Mouse (Mus musculus) limb, embryonic 13.5 days (tissue): ENCODE measurements around the gene Tnp2. TPM values are rescaled to one million over a fixed set of nuclear protein-coding genes. Genes with fewer than 3 reads are reported as not detected.

ENCODE experiments used
- ATAC-seq: fragments of 200-750 bp; cut with Nextera tagmentation; 2 replicates; pipeline ENCODE4 v1.8.0; 2017; ENCODE audit warnings: low read depth, moderate number of reproducible peaks, moderate TSS enrichment; ENCODE audit not compliant: low FRiP score
- H3K27ac ChIP-seq: fragments of 300-500 bp; sonication (generic); 2 replicates; pipeline ENCODE4 v1.5.1; 2015; ENCODE audit warnings: inconsistent platforms, mild to moderate bottlenecking, moderate library complexity
- H3K27me3 ChIP-seq: fragments of 300-500 bp; sonication (generic); 2 replicates; pipeline ENCODE4 v1.6.1; 2015; ENCODE audit warnings: mild to moderate bottlenecking, inconsistent platforms
- H3K36me3 ChIP-seq: fragments of 300-500 bp; sonication (generic); 2 replicates; pipeline ENCODE4 v1.6.1; 2015; ENCODE audit warnings: inconsistent platforms, mild to moderate bottlenecking, moderate library complexity
- H3K4me1 ChIP-seq: fragments of 300-500 bp; sonication (generic); 2 replicates; pipeline ENCODE4 v1.6.1; 2015; ENCODE audit warnings: inconsistent platforms
- H3K4me2 ChIP-seq: fragments of 300-500 bp; sonication (generic); replicated peaks from 2 replicates; pipeline ENCODE4 v1.6.1; 2015; ENCODE audit warnings: inconsistent platforms, mild to moderate bottlenecking, moderate library complexity
- H3K4me3 ChIP-seq: fragments of 300-500 bp; sonication (generic); 2 replicates; pipeline ENCODE4 v1.5.1; 2015; ENCODE audit warnings: moderate library complexity, mild to moderate bottlenecking, inconsistent platforms
- H3K9ac ChIP-seq: fragments of 300-500 bp; sonication (generic); 2 replicates; pipeline ENCODE4 v1.6.1; 2015; ENCODE audit warnings: mild to moderate bottlenecking, inconsistent platforms
- H3K9me3 ChIP-seq: fragments of 300-500 bp; sonication (generic); 2 replicates; pipeline ENCODE4 v1.6.1; 2016; ENCODE audit warnings: inconsistent platforms
- WGBS: fragments of 180-500 bp; shearing (Covaris S2); methylation state at CpG from one replicate; pipeline ENCODE4 v1.1.7; 2015; 5-methylcytosine and 5-hydroxymethylcytosine counted together
- polyA plus RNA-seq: library from polyadenylated mRNA; unstranded; fragments of >200 nt; fragmentation: Nextera tagmentation; extraction: Ambion mirVana; gene quantifications from 2 replicates; pipeline ENCODE4 v1.2.1, GENCODE M21; 2015

Gene Tnp2
- polyA plus RNA-seq, 1 experiment from 2014 or later = not detected

DNA sequence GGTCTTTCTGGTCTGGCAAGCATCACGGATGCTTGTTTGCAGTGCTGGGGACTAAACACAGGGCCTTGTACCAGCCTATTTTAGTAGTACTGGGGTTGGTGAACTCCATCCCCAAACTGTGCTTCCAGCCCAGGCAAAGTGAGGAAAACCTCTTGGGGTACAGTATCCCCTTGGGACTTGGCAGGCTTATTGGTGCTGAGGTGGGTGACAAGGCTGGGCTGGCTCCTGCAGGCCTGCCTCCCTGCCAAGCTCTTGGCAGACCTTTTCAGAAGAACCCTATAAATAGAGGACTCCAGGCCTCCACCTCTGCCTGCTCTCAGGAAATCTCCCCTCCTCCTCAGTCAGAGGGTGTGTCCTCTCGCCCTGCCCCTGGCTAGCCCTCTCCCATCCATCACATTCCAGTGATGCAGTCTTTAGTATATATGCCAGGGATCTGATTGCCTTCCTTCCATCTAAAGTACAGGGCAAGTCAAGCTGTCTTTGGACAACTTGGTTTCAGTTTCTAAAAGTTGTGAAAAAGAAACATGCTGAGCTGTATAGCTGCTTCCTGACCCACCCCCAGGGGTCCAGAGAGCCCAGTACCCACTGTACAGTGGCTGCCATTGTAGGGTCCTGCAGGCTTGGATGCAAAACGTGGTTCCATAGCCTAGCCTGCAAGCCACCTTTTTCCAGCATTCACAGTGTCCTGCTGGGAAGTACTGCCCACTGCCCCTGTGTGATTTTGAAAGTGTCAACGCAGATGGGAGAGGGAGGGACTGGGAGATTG, 1.5 kb downstream of the Tnp2 start:
- H3K9ac ChIP-seq = no peak overlapping the region
- H3K4me3 ChIP-seq = no peak overlapping the region
- H3K4me1 ChIP-seq = peaks cover 39% of the 10 kb centered on the region
- no peaks in the 10 kb centered on the region for H3K27me3 ChIP-seq
- peak overlapping the region; percentile 99; the same call in 1 of the 2 replicates for H3K27ac ChIP-seq
- no peak for ATAC-seq
- 67% methylated on average over 4 of the region's 4 CpGs for WGBS
- no peaks in the 10 kb centered on the region for H3K9me3 ChIP-seq
- 0 out of 2 replicates have a peak, but pooled peaks cover 5% of the 10 kb centered on the region for H3K36me3 ChIP-seq
- H3K4me2 ChIP-seq = peak overlapping the region; percentile 97

DNA sequence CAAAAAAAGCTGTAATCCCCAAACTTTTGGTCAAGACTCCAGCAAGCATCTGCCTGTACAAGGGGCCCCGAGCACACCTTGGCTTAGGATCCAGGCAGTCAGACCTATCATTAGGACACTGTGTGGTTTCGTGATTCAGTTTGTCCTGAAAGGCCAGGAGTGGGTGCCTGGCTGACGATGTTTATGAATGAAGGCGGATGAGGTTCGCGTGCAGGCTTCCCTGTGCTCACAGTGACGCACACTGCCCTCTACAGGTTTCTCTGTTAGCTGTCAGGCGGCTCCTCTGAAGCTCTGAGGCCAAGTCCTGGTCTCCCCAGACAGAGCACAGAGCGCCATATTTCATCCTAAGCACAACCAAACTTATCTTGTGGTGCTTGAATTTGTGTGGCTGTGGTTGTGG, 2.2 kb downstream of the Tnp2 start:
- peak overlapping the region; percentile 62 for H3K4me3 ChIP-seq
- WGBS = 1% methylated on average over 9 of the region's 9 CpGs
- peak overlapping the region; percentile 89 for H3K9ac ChIP-seq
- peak; percentile 4; the same call in 1 of the 2 replicates for ATAC-seq
- H3K27ac ChIP-seq = peak overlapping the region; percentile 99
- H3K27me3 ChIP-seq = no peaks in the 10 kb centered on the region
- H3K9me3 ChIP-seq = no peaks in the 10 kb centered on the region
- peaks cover 46% of the 10 kb centered on the region for H3K4me1 ChIP-seq
- 0 out of 2 replicates have a peak, but pooled peaks cover 5% of the 10 kb centered on the region for H3K36me3 ChIP-seq
- H3K4me2 ChIP-seq = peak overlapping the region; percentile 97

DNA sequence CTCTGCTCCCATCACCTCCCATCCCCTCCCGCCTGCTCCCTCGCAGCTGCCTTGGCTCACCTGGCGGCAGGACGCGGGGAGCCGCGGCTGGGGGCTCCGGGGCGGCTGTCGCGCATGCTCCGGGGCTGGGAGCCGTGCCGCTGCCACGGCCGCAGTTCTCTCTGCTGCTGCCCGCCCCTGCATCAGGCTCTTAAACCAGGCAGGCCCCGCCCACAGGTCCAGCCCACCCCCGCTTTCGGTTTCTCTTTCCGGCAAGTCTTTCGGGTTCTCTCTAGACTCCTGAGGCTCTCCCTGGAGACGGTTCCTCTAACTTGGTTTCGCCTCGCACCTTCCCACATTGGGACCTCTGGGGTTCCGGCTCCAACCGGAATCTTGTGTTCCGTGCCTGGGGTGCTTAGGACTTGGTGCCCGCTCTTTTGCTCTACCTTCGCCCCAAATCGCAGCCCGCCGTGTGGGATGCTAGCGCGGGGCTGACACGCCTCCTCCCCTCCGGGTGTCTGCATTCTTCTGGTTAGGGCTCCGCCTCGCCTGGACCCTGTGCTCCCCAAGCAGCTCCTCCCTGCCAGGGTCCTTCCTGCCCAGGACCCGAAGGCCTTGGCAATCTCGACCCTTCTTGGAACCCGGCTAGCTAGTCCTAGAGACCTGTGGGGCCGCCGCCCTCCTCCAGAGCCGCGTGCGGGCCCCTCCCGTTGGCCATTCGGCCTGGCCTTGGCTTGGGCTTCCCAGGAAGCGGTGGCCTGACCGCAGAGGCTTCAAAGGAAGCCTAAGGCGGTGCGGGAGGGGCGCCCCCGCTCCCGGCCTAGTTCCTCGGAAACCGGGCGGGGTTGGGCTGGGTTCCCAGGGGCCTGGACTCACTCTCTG, 2.9 kb downstream of the Tnp2 start, which contains the start of gene Socs1:
Gene Socs1, minus strand, starts transcription at position 166 of the 861 bp plus-strand sequence.
- under 1% methylated on average over 50 of the region's 59 CpGs for WGBS
- Histone ChIP-seq H3K4me2 (peak within 1 kb of the TSS; percentile 97), H3K4me1 (peaks cover 52% of the 10 kb centered on the region), H3K4me3 (peak within 1 kb of the TSS; percentile 62), H3K27me3 (no peaks in the 10 kb centered on the region), H3K9me3 (no peaks in the 10 kb centered on the region), H3K9ac (peak within 1 kb of the TSS; percentile 89), H3K27ac (peak within 1 kb of the TSS; percentile 99), H3K36me3 (0 out of 2 replicates have a peak, but pooled peaks cover 5% of the 10 kb centered on the region)
- ATAC-seq = peak; percentile 89

DNA sequence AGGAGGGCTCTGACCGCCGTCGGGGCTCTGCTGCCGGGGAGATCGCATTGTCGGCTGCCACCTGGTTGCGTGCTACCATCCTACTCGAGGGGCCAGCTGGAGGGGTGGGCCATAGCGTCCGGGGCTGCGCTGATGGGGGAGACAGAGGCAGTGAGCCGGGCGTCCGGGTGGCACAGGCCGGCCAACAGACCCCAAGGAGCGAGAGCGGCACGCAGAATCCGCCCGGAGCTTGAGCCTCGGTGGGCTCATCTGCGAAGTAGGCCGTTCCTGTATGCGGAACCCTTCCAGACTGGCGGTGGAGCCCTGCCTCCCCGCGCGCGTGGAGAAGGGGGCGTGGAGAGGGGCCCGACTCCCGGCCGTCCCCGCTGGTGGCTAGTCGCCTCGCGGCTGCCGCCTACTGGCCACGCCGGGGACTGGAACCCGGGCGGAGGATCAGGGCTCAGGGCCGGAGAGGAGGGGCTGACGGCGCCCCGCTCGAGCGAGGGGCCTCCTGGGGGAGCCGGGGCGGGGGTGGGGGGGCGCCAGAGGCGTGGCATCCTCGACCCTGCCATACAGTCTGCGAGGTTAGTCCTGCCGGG, 3.6 kb downstream of the Tnp2 start:
- H3K27me3 ChIP-seq = no peaks in the 10 kb centered on the region
- H3K27ac ChIP-seq = peak overlapping the region; percentile 99
- peak overlapping the region; percentile 89 for H3K9ac ChIP-seq
- peak; percentile 85 for ATAC-seq
- H3K4me1 ChIP-seq = peaks cover 60% of the 10 kb centered on the region
- peak overlapping the region; percentile 97 for H3K4me2 ChIP-seq
- no peaks in the 10 kb centered on the region for H3K9me3 ChIP-seq
- peak overlapping the region; percentile 62 for H3K4me3 ChIP-seq
- WGBS = under 1% methylated on average over 55 of the region's 55 CpGs
- H3K36me3 ChIP-seq = 0 out of 2 replicates have a peak, but pooled peaks cover 5% of the 10 kb centered on the region

DNA sequence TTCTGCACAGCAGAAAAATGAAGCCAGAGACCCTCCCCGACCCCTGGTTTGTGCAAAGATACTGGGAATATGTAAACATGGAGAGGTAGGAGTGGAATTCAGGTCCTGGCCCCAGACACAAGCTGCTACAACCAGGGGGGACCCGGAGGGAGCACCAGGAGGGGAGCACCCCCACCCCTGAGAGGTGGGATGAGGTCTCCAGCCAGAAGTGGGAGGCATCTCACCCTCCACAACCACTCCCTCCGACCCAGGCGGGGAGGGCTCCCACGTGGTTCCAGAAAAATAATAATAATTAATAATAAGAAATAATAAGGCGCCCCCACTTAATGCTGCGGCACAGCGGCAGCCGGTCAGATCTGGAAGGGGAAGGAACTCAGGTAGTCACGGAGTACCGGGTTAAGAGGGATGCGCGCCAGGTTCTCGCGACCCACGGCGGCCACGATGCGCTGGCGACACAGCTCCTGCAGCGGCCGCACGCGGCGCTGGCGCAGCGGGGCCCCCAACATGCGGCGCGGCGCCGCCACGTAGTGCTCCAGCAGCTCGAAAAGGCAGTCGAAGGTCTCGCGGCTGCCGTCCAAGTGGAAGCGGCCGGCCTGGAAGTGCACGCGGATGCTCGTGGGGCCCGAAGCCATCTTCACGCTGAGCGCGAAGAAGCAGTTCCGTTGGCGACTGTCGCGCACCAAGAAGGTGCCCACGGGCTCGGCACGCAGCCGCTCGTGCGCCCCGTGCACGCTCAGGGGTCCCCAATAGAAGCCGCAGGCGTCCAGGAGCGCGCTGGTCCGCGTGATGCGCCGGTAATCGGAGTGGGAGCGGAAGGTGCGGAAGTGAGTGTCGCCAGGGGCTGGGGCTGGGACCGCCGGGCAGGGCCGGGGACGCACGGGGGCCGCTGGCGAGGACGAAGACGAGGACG, 4.3 kb downstream of the Tnp2 start:
- Histone ChIP-seq H3K9me3 (no peaks in the 10 kb centered on the region), H3K27me3 (no peaks in the 10 kb centered on the region), H3K4me3 (peak overlapping the region; percentile 62), H3K36me3 (0 out of 2 replicates have a peak, but pooled peaks cover 5% of the 10 kb centered on the region), H3K4me1 (peaks cover 60% of the 10 kb centered on the region), H3K27ac (peak overlapping the region; percentile 99), H3K9ac (peak overlapping the region; percentile 89), H3K4me2 (peak overlapping the region; percentile 97)
- ATAC-seq = peak; percentile 0; the same call in 1 of the 2 replicates
- 1% methylated on average over 81 of the region's 81 CpGs for WGBS

DNA sequence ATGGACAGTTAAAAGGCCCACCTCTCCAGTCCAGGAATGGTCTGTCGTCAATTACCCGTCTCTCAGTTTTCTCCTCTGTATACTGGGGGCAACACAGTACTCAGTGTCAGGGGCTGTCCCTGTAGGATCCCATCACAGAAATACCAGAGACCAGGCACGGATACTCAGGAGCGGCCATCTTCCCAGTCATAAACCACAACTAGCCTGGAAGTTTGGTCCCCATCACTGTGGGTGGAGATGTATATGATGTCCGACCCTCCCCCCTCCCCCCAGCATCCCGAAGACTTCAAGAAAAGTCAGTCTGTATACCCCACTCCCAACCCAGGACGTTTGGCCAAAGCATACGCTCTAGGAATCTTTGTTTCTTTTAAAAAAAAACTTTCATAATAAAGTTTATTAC, 5.0 kb downstream of the Tnp2 start:
- peak overlapping the region; percentile 89 for H3K9ac ChIP-seq
- H3K27ac ChIP-seq = no peak overlapping the region
- 48% methylated on average over 8 of the region's 8 CpGs for WGBS
- no peaks in the 10 kb centered on the region for H3K9me3 ChIP-seq
- H3K4me2 ChIP-seq = peak overlapping the region; percentile 97
- H3K4me1 ChIP-seq = peaks cover 60% of the 10 kb centered on the region
- no peaks in the 10 kb centered on the region for H3K27me3 ChIP-seq
- peak overlapping the region; percentile 62 for H3K4me3 ChIP-seq
- 0 out of 2 replicates have a peak, but pooled peaks cover 5% of the 10 kb centered on the region for H3K36me3 ChIP-seq
- ATAC-seq = no peak

DNA sequence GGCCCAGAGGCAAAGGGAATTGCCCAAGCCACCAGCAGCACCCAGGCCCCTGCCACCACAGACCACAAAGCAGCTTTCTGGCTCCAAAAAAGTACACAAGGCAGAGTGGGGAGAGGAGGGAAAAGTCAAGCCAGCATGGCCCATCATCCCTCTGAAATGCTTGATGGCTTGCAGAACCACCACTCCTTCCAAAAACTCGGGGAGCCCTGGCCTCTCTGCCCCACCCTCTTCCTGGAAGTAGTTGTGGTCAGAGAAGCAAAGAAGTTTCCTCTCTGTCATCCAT, 5.4 kb downstream of the Tnp2 start:
- peaks cover 60% of the 10 kb centered on the region for H3K4me1 ChIP-seq
- H3K9ac ChIP-seq = peak overlapping the region; percentile 89
- H3K27ac ChIP-seq = no peak overlapping the region

GRCm38 (mm10) chr16:10782377-10783151, 5.9 kb downstream of the Tnp2 start:
- H3K9ac ChIP-seq = peak overlapping the region; percentile 89

More for the DNA sequence above, 5.4 kb downstream of the Tnp2 start:
- Histone ChIP-seq H3K27me3 (no peaks in the 10 kb centered on the region), H3K36me3 (0 out of 2 replicates have a peak, but pooled peaks cover 5% of the 10 kb centered on the region), H3K4me2 (peak overlapping the region; percentile 97), H3K9me3 (no peaks in the 10 kb centered on the region), H3K4me3 (peak overlapping the region; percentile 62)
- 18% methylated on average over 1 of the region's 1 CpGs for WGBS
- ATAC-seq = no peak

DNA sequence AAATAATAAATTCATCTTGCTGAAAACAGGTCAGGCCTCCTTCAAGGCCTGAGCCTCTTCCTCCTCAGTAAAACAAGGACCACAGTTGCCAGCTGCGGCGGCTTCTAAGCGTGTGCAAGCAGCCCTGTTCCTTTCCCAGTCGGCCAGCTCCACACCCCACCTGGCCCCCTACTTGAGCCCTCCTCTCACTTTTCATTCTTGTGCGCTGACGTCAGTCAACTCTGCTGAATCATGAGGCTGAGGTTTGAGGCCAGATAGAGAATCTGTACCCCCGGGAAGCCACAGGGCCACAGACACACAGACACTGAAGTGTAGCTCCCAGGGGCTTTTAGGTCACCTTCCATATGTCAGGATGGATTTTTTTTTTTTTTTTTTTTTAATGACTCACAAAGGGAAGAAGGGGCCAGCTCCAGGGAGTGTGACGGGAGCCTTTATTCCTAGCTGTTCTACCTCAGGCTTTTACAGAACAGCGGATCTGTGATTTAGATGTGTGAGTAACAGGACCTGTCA, 6.5 kb downstream of the Tnp2 start:
- Histone ChIP-seq H3K9ac (0 out of 2 replicates have a peak overlapping the region, but pooled peaks have one; percentile 39), H3K4me3 (peak overlapping the region; percentile 62), H3K4me2 (peak overlapping the region; percentile 97), H3K4me1 (peaks cover 53% of the 10 kb centered on the region), H3K27ac (peak overlapping the region; percentile 52), H3K27me3 (no peaks in the 10 kb centered on the region), H3K36me3 (0 out of 2 replicates have a peak, but pooled peaks cover 5% of the 10 kb centered on the region), H3K9me3 (no peaks in the 10 kb centered on the region)
- ATAC-seq = no peak
- WGBS = 21% methylated on average over 9 of the region's 9 CpGs

More at GRCm38 (mm10) chr16:10782377-10783151, 5.9 kb downstream of the Tnp2 start:
- Histone ChIP-seq H3K9me3 (no peaks in the 10 kb centered on the region), H3K4me2 (peak overlapping the region; percentile 97), H3K4me3 (peak overlapping the region; percentile 62), H3K36me3 (0 out of 2 replicates have a peak, but pooled peaks cover 5% of the 10 kb centered on the region), H3K27me3 (no peaks in the 10 kb centered on the region), H3K4me1 (peaks cover 59% of the 10 kb centered on the region), H3K27ac (peak overlapping the region; percentile 52)
- no peak for ATAC-seq
- WGBS = 40% methylated on average over 6 of the region's 6 CpGs

DNA sequence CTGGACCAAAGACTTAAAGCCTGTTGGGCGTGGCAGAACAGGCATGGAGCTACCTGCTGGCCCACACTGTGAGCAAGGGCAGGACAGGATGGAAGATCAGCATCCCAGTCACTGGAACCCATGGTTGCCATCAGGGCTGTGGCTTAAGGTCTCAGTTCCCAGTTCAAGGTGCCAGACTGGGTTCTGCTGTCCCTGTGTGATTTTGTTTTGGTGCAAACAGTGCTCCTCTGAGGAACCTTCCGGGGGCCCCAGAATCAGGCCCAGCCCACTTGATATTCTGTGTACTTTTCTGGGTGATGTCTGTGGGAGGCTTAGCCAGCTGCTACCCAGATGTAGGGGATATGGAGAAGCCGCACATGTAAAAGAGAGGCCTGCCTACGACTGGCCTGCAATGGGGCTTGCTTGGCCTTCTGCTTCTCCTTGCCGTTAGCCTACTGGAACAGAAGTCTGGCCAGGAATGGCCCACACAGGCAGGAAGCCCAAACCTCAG, 7.8 kb downstream of the Tnp2 start:
- ATAC-seq = no peak
- Histone ChIP-seq H3K4me2 (peak overlapping the region; percentile 19; the same call in 1 of the 2 replicates), H3K27ac (peak overlapping the region; percentile 52), H3K9ac (peak overlapping the region; percentile 39; the same call in 1 of the 2 replicates), H3K9me3 (no peaks in the 10 kb centered on the region), H3K4me3 (no peak overlapping the region), H3K4me1 (peaks cover 43% of the 10 kb centered on the region), H3K36me3 (0 out of 2 replicates have a peak, but pooled peaks cover 5% of the 10 kb centered on the region), H3K27me3 (no peaks in the 10 kb centered on the region)
- WGBS = 52% methylated on average over 5 of the region's 5 CpGs
